Mouse (Mus musculus) CD8-positive naive resting alpha-beta T cell, adult 2 months (primary cell): ENCODE data around the gene Rnf103.
"Not testable (repeated sequence)": the region's sequence is repeated elsewhere in the genome, so short reads cannot be mapped to it uniquely, and the experiment has no call there.

Experiments used
- DNase-seq, 2 experiments: peaks; one replicate each; pipeline ENCODE4 v3.0.0; 2022; ENCODE audit warnings: low read depth in 2 of 2, low spot score in 2 of 2

Gene Rnf103

GRCm38 (mm10) chr6:71493675-71494340, at the start of gene Rnf103:
TSS of gene Rnf103 (plus strand) at chr6:71493894.
- DNase-seq, result peak; percentile 84 to 93

GRCm38 (mm10) chr6:71444756-71445155, 48.9 kb upstream of the Rnf103 start:
- DNase-seq, result no peak

- no peak for DNase-seq
These were observed 48.1 kb upstream of the Rnf103 start for GRCm38 (mm10) chr6:71445560-71445959.

- DNase-seq, result no peak
These were observed 40.9 kb upstream of the Rnf103 start for GRCm38 (mm10) chr6:71452792-71453191.

- DNase-seq, result not testable (repeated sequence)
These were observed 39.5 kb upstream of the Rnf103 start for GRCm38 (mm10) chr6:71453983-71454739.

- DNase-seq, result no peak
These were observed 35.6 kb upstream of the Rnf103 start for GRCm38 (mm10) chr6:71457956-71458608.

GRCm38 (mm10) chr6:71465146-71465545, 28.5 kb upstream of the Rnf103 start:
- DNase-seq, result no peak

- DNase-seq, result no peak
These were observed 25.9 kb upstream of the Rnf103 start for GRCm38 (mm10) chr6:71467766-71468165.

GRCm38 (mm10) chr6:71469291-71469690, 24.4 kb upstream of the Rnf103 start:
- DNase-seq, result no peak

- DNase-seq, result no peak
These were observed 21.7 kb upstream of the Rnf103 start for GRCm38 (mm10) chr6:71471830-71472520.

- DNase-seq, result no peak
These were observed 20.9 kb upstream of the Rnf103 start for GRCm38 (mm10) chr6:71472786-71473185.

- no peak for DNase-seq
These were observed 18.1 kb upstream of the Rnf103 start for GRCm38 (mm10) chr6:71475604-71476003.

GRCm38 (mm10) chr6:71476783-71477182, 16.9 kb upstream of the Rnf103 start:
- no peak for DNase-seq

- not testable (repeated sequence) for DNase-seq
These were observed 14.7 kb upstream of the Rnf103 start for GRCm38 (mm10) chr6:71478816-71479568.

GRCm38 (mm10) chr6:71479588-71479987, 14.1 kb upstream of the Rnf103 start:
- DNase-seq, result not testable (repeated sequence)

- no peak for DNase-seq
These were observed 13.6 kb upstream of the Rnf103 start for GRCm38 (mm10) chr6:71480136-71480535.

GRCm38 (mm10) chr6:71481136-71481535, 12.6 kb upstream of the Rnf103 start:
- no peak for DNase-seq

GRCm38 (mm10) chr6:71485246-71485645, 8.4 kb upstream of the Rnf103 start:
- no peak for DNase-seq

GRCm38 (mm10) chr6:71486226-71486625, 7.5 kb upstream of the Rnf103 start:
- no peak for DNase-seq

GRCm38 (mm10) chr6:71486867-71487266, 6.8 kb upstream of the Rnf103 start:
- no peak for DNase-seq

GRCm38 (mm10) chr6:71487966-71488365, 5.7 kb upstream of the Rnf103 start:
- DNase-seq, result no peak
